In genomic region chr8:115400013-115400720, GRCm38 (mm10) we compare ENCODE assay signal across 17 mouse cellular contexts.
DNase-seq lines count a peak whose midpoint lies in the region; ATAC-seq lines count a peak whose summit lies in the region.
"Had no signal": no experiment of that assay in that cellular context is flagged by ENCODE, and none has a peak within 500 bp of the region (broad histone marks: within the 10 kb centered on the region; RNA-seq: fewer than 3 reads in every experiment).

No protein-coding gene starts in this region.

- no peak overlapping the region for H3K4me2 ChIP-seq in heart, embryonic 11.5 days
- H3K4me2 ChIP-seq: embryonic facial prominence, embryonic 13.5 days; limb, embryonic 13.5 days; liver, embryonic 15.5 days had no signal

- peaks cover 5% of the 10 kb centered on the region; the same call in 1 of the 2 replicates for H3K27me3 ChIP-seq in hindbrain, embryonic 10.5 days (ENCODE audit: insufficient read depth, poor library complexity, severe bottlenecking)
- H3K27me3 ChIP-seq in heart, embryonic 11.5 days (ENCODE audit: control insufficient read depth, insufficient read depth, low read length) = no peaks in the 10 kb centered on the region
- H3K27me3 ChIP-seq: liver, embryonic 15.5 days had no signal

- H3K9ac ChIP-seq in heart, embryonic 11.5 days (ENCODE audit: low read depth, low read length) = no peak overlapping the region
- H3K9ac ChIP-seq: embryonic facial prominence, embryonic 13.5 days; limb, embryonic 13.5 days; liver, embryonic 15.5 days had no signal

- DNase-seq in spleen, adult 12 weeks (ENCODE audit: low spot score) = peak; percentile 2
- no peak for DNase-seq in spleen, adult 18-20 months
- peak; percentile 76 for DNase-seq in thymus, postnatal 0 days (ENCODE audit: low spot score)
- DNase-seq in hindbrain, embryonic 10.5 days (ENCODE audit: low spot score) = no peak
- DNase-seq in heart, adult 18-20 months = no peak
- DNase-seq: adrenal gland, postnatal 14 days; cerebellum, adult 18-20 months; gastrocnemius, postnatal 36 days; right cerebral cortex, postnatal 14 days had no signal

- no peaks in the 10 kb centered on the region for H3K4me1 ChIP-seq in hindbrain, embryonic 10.5 days (replicated peaks)
- no peaks in the 10 kb centered on the region for H3K4me1 ChIP-seq in heart, embryonic 11.5 days (ENCODE audit: control insufficient read depth, insufficient read depth, low read length)
- H3K4me1 ChIP-seq: embryonic facial prominence, embryonic 13.5 days; liver, embryonic 15.5 days had no signal

- no peak overlapping the region for H3K4me3 ChIP-seq in hindbrain, embryonic 10.5 days
- no peak overlapping the region for H3K4me3 ChIP-seq in heart, embryonic 11.5 days (ENCODE audit: low read depth, low read length)
- H3K4me3 ChIP-seq: embryonic facial prominence, embryonic 13.5 days; left cerebral cortex, adult 2 months; limb, embryonic 13.5 days; liver, embryonic 15.5 days had no signal

- ATAC-seq in inflammation-experienced regulatory T-cells, adult 6 months = peak; percentile 42
- ATAC-seq in heart, embryonic 11.5 days (replicated peaks; ENCODE audit: insufficient number of reproducible peaks, low FRiP score, low TSS enrichment) = no peak
- ATAC-seq: lung, postnatal 0 days had no signal

- H3K27ac ChIP-seq in hindbrain, embryonic 10.5 days = no peak overlapping the region
- H3K27ac ChIP-seq in heart, embryonic 11.5 days (ENCODE audit: low read depth, low read length) = no peak overlapping the region
- H3K27ac ChIP-seq: embryonic facial prominence, embryonic 13.5 days; left cerebral cortex, adult 2 months; limb, embryonic 13.5 days; liver, embryonic 15.5 days; stomach, postnatal 0 days had no signal

- H3K9me3 ChIP-seq in hindbrain, embryonic 10.5 days = no peaks in the 10 kb centered on the region
- H3K9me3 ChIP-seq in heart, embryonic 11.5 days (replicated peaks; ENCODE audit: control insufficient read depth, low read length) = no peaks in the 10 kb centered on the region
- H3K9me3 ChIP-seq: embryonic facial prominence, embryonic 13.5 days; limb, embryonic 13.5 days; liver, embryonic 15.5 days had no signal

- WGBS in hindbrain, embryonic 10.5 days = 80% methylated on average over 15 of the region's 15 CpGs
- WGBS in heart, embryonic 11.5 days (ENCODE audit: insufficient replicate concordance) = 62% methylated on average over 15 of the region's 15 CpGs

- H3K36me3 ChIP-seq in hindbrain, embryonic 10.5 days = no peaks in the 10 kb centered on the region
- H3K36me3 ChIP-seq in heart, embryonic 11.5 days (ENCODE audit: control insufficient read depth, insufficient read depth, low read length) = no peaks in the 10 kb centered on the region
- H3K36me3 ChIP-seq: embryonic facial prominence, embryonic 13.5 days; limb, embryonic 13.5 days; liver, embryonic 15.5 days had no signal

Comparison
In these comparisons a context has a peak if more than half of its experiments do, and no peak if none do; other contexts are left out.
1. DNase-seq: peak in spleen, adult 12 weeks (single experiment) and thymus, postnatal 0 days (single experiment); none in spleen, adult 18-20 months (0 of 2), hindbrain, embryonic 10.5 days (single experiment) and heart, adult 18-20 months (0 of 2).